Mouse (Mus musculus) cerebellum, adult 18-20 months (tissue): ENCODE data around the gene Myo1b.

Source experiments
- DNase-seq, 2 experiments: peaks; one replicate each; pipeline ENCODE4 v3.0.0; 2021

Myo1b gene

GRCm38 (mm10) chr1:51845264-51846036 is 70.4 kb downstream of the Myo1b start:
- DNase-seq: no peak

- no peak for DNase-seq
Measured at GRCm38 (mm10) chr1:51837845-51838623, 77.8 kb downstream of the Myo1b start.

- DNase-seq: no peak
Measured at GRCm38 (mm10) chr1:51837311-51837710, 78.6 kb downstream of the Myo1b start.

GRCm38 (mm10) chr1:51835795-51836194 is 80.1 kb downstream of the Myo1b start:
- DNase-seq: no peak

- DNase-seq: no peak
Measured at GRCm38 (mm10) chr1:51834072-51834471, 81.8 kb downstream of the Myo1b start.

- DNase-seq: no peak
Measured at GRCm38 (mm10) chr1:51829353-51829752, 86.5 kb downstream of the Myo1b start.

- no peak for DNase-seq
Measured at GRCm38 (mm10) chr1:51822531-51822930, 93.3 kb downstream of the Myo1b start.

- DNase-seq: no peak
Measured at GRCm38 (mm10) chr1:51821701-51822495, 94.0 kb downstream of the Myo1b start.

- no peak for DNase-seq
Measured at GRCm38 (mm10) chr1:51820520-51820919, 95.4 kb downstream of the Myo1b start.

- DNase-seq: no peak
Measured at GRCm38 (mm10) chr1:51820013-51820441, 95.8 kb downstream of the Myo1b start.

GRCm38 (mm10) chr1:51815636-51816035 is 100.2 kb downstream of the Myo1b start:
- DNase-seq: no peak

- DNase-seq: no peak
Measured at GRCm38 (mm10) chr1:51814854-51815630, 100.8 kb downstream of the Myo1b start.

GRCm38 (mm10) chr1:51808847-51809246 is 107.0 kb downstream of the Myo1b start:
- no peak for DNase-seq

- DNase-seq: no peak
Measured at GRCm38 (mm10) chr1:51808228-51808627, 107.6 kb downstream of the Myo1b start.

GRCm38 (mm10) chr1:51805040-51805610 is 110.7 kb downstream of the Myo1b start:
- DNase-seq: no peak

- no peak for DNase-seq
Measured at GRCm38 (mm10) chr1:51804296-51805039, 111.4 kb downstream of the Myo1b start.

- DNase-seq: no peak
Measured at GRCm38 (mm10) chr1:51798011-51798471, 117.8 kb downstream of the Myo1b start.

- DNase-seq: no peak
Measured at GRCm38 (mm10) chr1:51795586-51796309, 120.1 kb downstream of the Myo1b start.

- DNase-seq: no peak
Measured at GRCm38 (mm10) chr1:51789269-51789668, 126.6 kb downstream of the Myo1b start.

- no peak for DNase-seq
Measured at GRCm38 (mm10) chr1:51782091-51782490, 133.8 kb downstream of the Myo1b start.
